Mouse (Mus musculus) hindbrain, postnatal 0 days (tissue): ENCODE data around the gene Paqr7. TPM values are rescaled to one million over a fixed set of nuclear protein-coding genes. Genes with fewer than 3 reads are reported as not detected.
A peak's percentile ranks its signal among the peaks of the same experiment; 100 is the strongest.

Experiments used
- ATAC-seq: fragments of 200-750 bp; cut with Nextera tagmentation; 2 replicates; pipeline ENCODE4 v1.8.0; 2017; ENCODE audit warnings: mild to moderate bottlenecking, moderate TSS enrichment, moderate library complexity
- DNase-seq: peaks from one replicate; pipeline ENCODE4 v3.0.0-alpha.2; 2015; ENCODE audit warnings: low spot score
- H3K27ac ChIP-seq: fragments of 300-500 bp; sonication (generic); 2 replicates; pipeline ENCODE4 v1.5.1; 2014; ENCODE audit warnings: mild to moderate bottlenecking
- H3K27me3 ChIP-seq: fragments of 300-500 bp; sonication (generic); 2 replicates; pipeline ENCODE4 v1.6.1; 2014; ENCODE audit warnings: low read length, mixed read lengths; ENCODE audit not compliant: insufficient read depth
- H3K36me3 ChIP-seq: fragments of 300-500 bp; sonication (generic); 2 replicates; pipeline ENCODE4 v1.6.1; 2014; ENCODE audit warnings: low read length, mixed read lengths; ENCODE audit not compliant: insufficient read depth
- H3K4me1 ChIP-seq: fragments of 300-500 bp; sonication (generic); 2 replicates; pipeline ENCODE4 v1.6.1; 2014; ENCODE audit warnings: antibody characterized with exemption, low read length, mixed read lengths; ENCODE audit not compliant: insufficient read depth
- H3K4me2 ChIP-seq: fragments of 300-500 bp; sonication (generic); 2 replicates; pipeline ENCODE4 v1.6.1; 2014; ENCODE audit warnings: low read depth, mild to moderate bottlenecking, low read length, moderate library complexity, mixed read lengths
- H3K4me3 ChIP-seq: fragments of 300-500 bp; sonication (generic); 2 replicates; pipeline ENCODE4 v1.5.1; 2014; ENCODE audit warnings: low read length
- H3K9ac ChIP-seq: fragments of 300-500 bp; sonication (generic); replicated peaks from 2 replicates; pipeline ENCODE4 v1.6.1; 2014; ENCODE audit warnings: mild to moderate bottlenecking, low read length, moderate library complexity, mixed read lengths
- H3K9me3 ChIP-seq: fragments of 300-500 bp; sonication (generic); 2 replicates; pipeline ENCODE4 v1.6.1; 2016; ENCODE audit warnings: low read length, mixed read lengths
- CTCF ChIP-seq: IDR thresholded peaks from 2 replicates; pipeline ENCODE4 v1.5.1; 2016; ENCODE audit warnings: antibody characterized with exemption, control low read depth, low read depth
- WGBS: fragments of 180-500 bp; shearing (Covaris S2); extraction: QIAGEN DNeasy Blood & Tissue Kit; methylation state at CpG from one replicate; pipeline ENCODE4 v1.1.7; 2014; 5-methylcytosine and 5-hydroxymethylcytosine counted together
- polyA plus RNA-seq: library from polyadenylated mRNA; unstranded; fragments of >200 nt; fragmentation: Nextera tagmentation; extraction: Ambion mirVana; gene quantifications from 2 replicates; pipeline ENCODE4 v1.2.1, GENCODE M21; 2015
- total RNA-seq: library from RNA; depleted of rRNA; stranded (reverse); fragments of >200 nt; gene quantifications from 2 replicates; pipeline ENCODE4 v1.2.3, GENCODE M21; 2014

The Paqr7 gene
- total and polyA plus RNA-seq, 2 experiments from 2014 or later = 41.1 to 142 TPM

- H3K4me2 ChIP-seq = peak overlapping the region; percentile 83
- ATAC-seq = no peak
- 0 out of 2 replicates have a peak, but pooled peaks cover 7% of the 10 kb centered on the region for H3K36me3 ChIP-seq
- peaks cover 3% of the 10 kb centered on the region; the same call in 1 of the 2 replicates for H3K4me1 ChIP-seq
- DNase-seq = no peak
- no peaks in the 10 kb centered on the region for H3K27me3 ChIP-seq
- H3K27ac ChIP-seq = peak overlapping the region; percentile 98
- H3K4me3 ChIP-seq = no peak overlapping the region; the same call in 1 of the 2 replicates
- WGBS = 37% methylated on average over 11 of the region's 11 CpGs
- peak overlapping the region; percentile 97 for H3K9ac ChIP-seq
- no peaks in the 10 kb centered on the region for H3K9me3 ChIP-seq
- TF ChIP-seq CTCF = no peak
Observed at GRCm38 (mm10) chr4:134466381-134467262, 29.9 kb upstream of the Paqr7 start.

- Histone ChIP-seq H3K9ac (peak overlapping the region; percentile 97), H3K4me2 (peak overlapping the region; percentile 83), H3K9me3 (no peaks in the 10 kb centered on the region), H3K27me3 (no peaks in the 10 kb centered on the region), H3K27ac (peak overlapping the region; percentile 98), H3K36me3 (peaks cover 7% of the 10 kb centered on the region; the same call in 1 of the 2 replicates), H3K4me3 (peak overlapping the region; percentile 92), H3K4me1 (peaks cover 3% of the 10 kb centered on the region; the same call in 1 of the 2 replicates)
- no peak for TF ChIP-seq CTCF
- ATAC-seq (peak; percentile 36), DNase-seq (peak; percentile 69)
- WGBS = under 1% methylated on average over 31 of the region's 31 CpGs
Observed at GRCm38 (mm10) chr4:134467435-134468214, 28.9 kb upstream of the Paqr7 start.

DNA sequence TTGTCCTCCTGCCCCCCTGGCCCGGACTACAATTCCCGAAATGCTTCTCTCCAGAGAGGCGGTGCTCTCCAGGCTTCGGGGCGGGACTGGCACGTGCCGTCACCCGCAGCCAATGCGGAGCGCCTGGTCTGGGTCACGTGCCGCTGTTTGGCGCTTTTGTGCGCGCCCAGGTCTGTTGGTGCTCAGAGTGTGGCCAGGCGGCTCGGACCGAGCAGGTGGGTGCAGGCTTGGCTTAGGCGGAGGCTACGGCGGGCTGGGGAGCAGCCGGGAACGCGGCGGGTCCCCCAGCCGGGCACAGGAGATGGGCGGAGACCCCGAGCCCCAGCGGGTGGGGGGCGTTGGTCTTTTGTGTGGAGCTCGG is 28.3 kb upstream of the Paqr7 start, which contains the start of gene Stmn1:
Stmn1 (plus strand) TSS at position 106 of the 361 bp plus-strand sequence.
- Histone ChIP-seq H3K9me3 (no peaks in the 10 kb centered on the region), H3K4me3 (peak within 1 kb of the TSS; percentile 92), H3K27ac (peak within 1 kb of the TSS; percentile 98), H3K4me2 (peak within 1 kb of the TSS; percentile 83), H3K27me3 (no peaks in the 10 kb centered on the region), H3K36me3 (peaks cover 7% of the 10 kb centered on the region; the same call in 1 of the 2 replicates), H3K9ac (peak within 1 kb of the TSS; percentile 97), H3K4me1 (peaks cover 3% of the 10 kb centered on the region; the same call in 1 of the 2 replicates)
- ATAC-seq (peak; percentile 95), DNase-seq (peak; percentile 98)
- 1% methylated on average over 29 of the region's 31 CpGs for WGBS
- no peak for TF ChIP-seq CTCF

- Histone ChIP-seq H3K36me3 (peaks cover 7% of the 10 kb centered on the region; the same call in 1 of the 2 replicates), H3K27me3 (no peaks in the 10 kb centered on the region), H3K27ac (peak overlapping the region; percentile 98), H3K4me2 (peak overlapping the region; percentile 83), H3K9ac (peak overlapping the region; percentile 97), H3K9me3 (no peaks in the 10 kb centered on the region), H3K4me3 (peak overlapping the region; percentile 92), H3K4me1 (peaks cover 3% of the 10 kb centered on the region; the same call in 1 of the 2 replicates)
- WGBS = 3% methylated on average over 54 of the region's 68 CpGs
- ATAC-seq (peak; percentile 89), DNase-seq (peak; percentile 98)
- no peak for TF ChIP-seq CTCF
Observed at GRCm38 (mm10) chr4:134468578-134469266, 27.8 kb upstream of the Paqr7 start.

- H3K36me3 ChIP-seq = peaks cover 14% of the 10 kb centered on the region
- peak overlapping the region; percentile 92 for H3K4me3 ChIP-seq
- H3K27me3 ChIP-seq = no peaks in the 10 kb centered on the region
- peaks cover 6% of the 10 kb centered on the region; the same call in 1 of the 2 replicates for H3K4me1 ChIP-seq
- peak overlapping the region; percentile 98 for H3K27ac ChIP-seq
- peak overlapping the region; percentile 97 for H3K9ac ChIP-seq
- peak overlapping the region; percentile 83 for H3K4me2 ChIP-seq
- H3K9me3 ChIP-seq = no peaks in the 10 kb centered on the region
- WGBS = 3% methylated on average over 6 of the region's 6 CpGs
- no peak for TF ChIP-seq CTCF
- DNase-seq = peak; percentile 74
- peak; percentile 19; the same call in 1 of the 2 replicates for ATAC-seq
Observed at GRCm38 (mm10) chr4:134469341-134469796, 27.1 kb upstream of the Paqr7 start.

GRCm38 (mm10) chr4:134469985-134470384 is 26.5 kb upstream of the Paqr7 start:
- DNase-seq = peak; percentile 55

More at GRCm38 (mm10) chr4:134469985-134470384, 26.5 kb upstream of the Paqr7 start:
- Histone ChIP-seq H3K4me2 (peak overlapping the region; percentile 83), H3K4me3 (peak overlapping the region; percentile 92), H3K27ac (peak overlapping the region; percentile 98), H3K27me3 (no peaks in the 10 kb centered on the region), H3K9me3 (no peaks in the 10 kb centered on the region), H3K9ac (peak overlapping the region; percentile 97), H3K36me3 (peaks cover 20% of the 10 kb centered on the region), H3K4me1 (peaks cover 6% of the 10 kb centered on the region; the same call in 1 of the 2 replicates)
- TF ChIP-seq CTCF = no peak
- no peak for ATAC-seq
- 21% methylated on average over 3 of the region's 3 CpGs for WGBS
